Mouse (Mus musculus) olfactory bulb, adult 2 months (tissue): ENCODE data around the gene Tsen2. TPM values are rescaled to one million over a fixed set of nuclear protein-coding genes. Genes with fewer than 3 reads are reported as not detected.

Experiments used
- H3K27ac ChIP-seq: fragments of 200-500 bp; 2 replicates; pipeline ENCODE4 v1.5.1; 2012; ENCODE audit warnings: low read depth, low read length; ENCODE audit not compliant: insufficient read depth
- H3K4me1 ChIP-seq: fragments of 200-500 bp; 2 replicates; pipeline ENCODE4 v1.6.1; 2012; ENCODE audit warnings: low read length; ENCODE audit not compliant: control insufficient read depth, insufficient read depth
- H3K4me3 ChIP-seq: fragments of 200-500 bp; 2 replicates; pipeline ENCODE4 v1.5.1; 2012; ENCODE audit warnings: mild to moderate bottlenecking, low read depth, low read length, moderate library complexity; ENCODE audit not compliant: insufficient read depth
- CTCF ChIP-seq: fragments of 200-500 bp; IDR thresholded peaks from 2 replicates; pipeline ENCODE4 v1.5.1; 2012; ENCODE audit warnings: low read depth, mild to moderate bottlenecking, low read length, moderate library complexity; ENCODE audit not compliant: insufficient read depth
- POLR2A ChIP-seq: fragments of 200-500 bp; IDR thresholded peaks from 2 replicates; pipeline ENCODE4 v1.6.1; 2012; ENCODE audit warnings: mild to moderate bottlenecking, low read depth, low read length, moderate library complexity; ENCODE audit not compliant: insufficient read depth
- WGBS: fragments of 180-500 bp; shearing (Covaris S2); methylation state at CpG from one replicate; pipeline ENCODE4 v1.1.7; 2018; 5-methylcytosine and 5-hydroxymethylcytosine counted together
- polyA plus RNA-seq: library from polyadenylated mRNA; stranded (reverse); fragments of >200 nt; gene quantifications from 2 replicates; pipeline ENCODE4 v1.2.4, GENCODE M21; 2012; ENCODE audit warnings: low replicate concordance; ENCODE audit not compliant: missing spikeins, insufficient read depth, insufficient read length

Tsen2 gene
- polyA plus RNA-seq, 1 experiment = not detected

DNA sequence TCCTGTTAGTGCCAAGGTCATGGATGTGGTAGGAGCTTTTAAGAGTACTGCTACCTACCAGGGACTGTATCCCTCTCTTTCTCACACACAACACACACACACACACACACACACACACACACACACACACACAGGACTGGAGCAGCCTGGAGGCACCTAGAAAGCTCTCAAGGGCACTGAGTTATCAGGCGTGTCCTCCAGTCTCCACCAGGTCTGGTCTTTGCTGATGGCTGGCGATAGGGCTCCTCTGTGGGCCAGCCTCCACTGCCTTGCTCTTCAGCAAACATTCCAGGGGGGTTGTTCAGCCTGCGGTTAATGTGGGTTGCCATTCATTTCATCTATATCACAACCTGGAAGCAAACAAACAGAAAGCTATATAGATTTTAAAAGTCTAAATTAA is 17.0 kb upstream of the Tsen2 start:
- H3K4me1 ChIP-seq = peaks cover 11% of the 10 kb centered on the region; the same call in 1 of the 2 replicates
- TF ChIP-seq POLR2A (no peak), CTCF (no peak)
- H3K27ac ChIP-seq = no peak overlapping the region
- no peak overlapping the region for H3K4me3 ChIP-seq
- 96% methylated on average over 3 of the region's 3 CpGs for WGBS

DNA sequence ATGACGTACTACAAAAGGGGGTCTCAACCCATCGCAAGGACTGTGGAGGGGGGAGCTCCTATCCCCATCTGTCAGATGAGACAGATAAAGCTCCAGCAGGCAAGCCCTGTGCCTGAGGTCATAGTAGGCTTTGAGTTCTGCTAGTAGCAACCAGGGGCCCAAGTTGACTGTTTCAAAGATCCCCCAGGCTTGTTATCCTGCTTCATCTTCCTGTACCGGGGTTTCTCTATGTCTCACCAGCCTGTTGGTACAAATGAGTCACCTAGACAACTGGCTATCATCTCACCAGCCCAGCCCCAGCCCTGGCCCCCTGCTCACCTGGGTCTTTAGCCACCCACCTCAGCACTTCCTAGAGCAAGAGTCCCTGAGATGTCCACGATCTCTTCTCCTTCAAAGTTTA is 16.1 kb upstream of the Tsen2 start:
- 91% methylated on average over 4 of the region's 4 CpGs for WGBS
- no peak overlapping the region for H3K27ac ChIP-seq
- no peak overlapping the region for H3K4me3 ChIP-seq
- TF ChIP-seq POLR2A (no peak), CTCF (no peak)
- H3K4me1 ChIP-seq = peaks cover 6% of the 10 kb centered on the region; the same call in 1 of the 2 replicates

DNA sequence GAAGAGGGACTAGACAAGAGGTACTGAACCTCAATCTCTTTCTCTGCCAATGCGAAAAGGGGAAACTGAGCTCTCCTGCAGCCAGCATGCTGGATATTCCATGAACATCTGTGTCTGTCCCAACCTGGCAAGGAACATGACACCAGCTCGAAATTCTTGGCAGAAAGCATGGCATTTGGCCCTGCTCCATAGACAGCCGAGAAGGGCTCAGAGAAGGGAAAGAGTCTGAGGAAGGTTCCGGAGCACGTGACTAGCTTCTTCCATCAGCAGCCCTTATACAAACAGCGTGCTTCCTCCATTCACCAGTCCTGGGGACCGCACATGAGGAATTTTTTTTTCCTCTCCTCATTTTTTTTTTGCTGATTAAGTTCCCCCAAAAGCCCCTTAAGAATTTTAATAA is 9.8 kb upstream of the Tsen2 start:
- H3K27ac ChIP-seq = no peak overlapping the region
- no peak overlapping the region for H3K4me3 ChIP-seq

DNA sequence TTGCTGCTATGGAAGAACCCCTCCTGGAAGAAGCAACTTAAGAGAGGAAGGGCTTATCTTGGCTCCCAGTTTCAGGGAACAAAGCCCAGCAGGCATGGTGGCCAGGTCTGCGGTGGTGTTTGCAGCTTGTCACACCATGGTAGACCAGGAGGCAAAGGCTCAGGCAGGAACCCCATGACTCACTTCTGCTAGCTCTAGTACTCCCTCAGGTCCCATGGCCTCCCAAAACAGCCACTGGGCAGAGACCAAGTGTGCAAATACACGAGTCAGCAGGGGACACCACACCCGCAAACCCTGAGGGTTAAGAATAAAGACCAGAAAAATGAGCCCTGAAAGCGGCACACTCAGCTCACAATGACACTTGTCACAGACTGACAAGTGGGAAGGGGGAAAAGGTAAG is 8.3 kb upstream of the Tsen2 start:
- TF ChIP-seq POLR2A (no peak), CTCF (no peak)
- H3K4me1 ChIP-seq = peaks cover 3% of the 10 kb centered on the region
- no peak overlapping the region for H3K4me3 ChIP-seq
- H3K27ac ChIP-seq = no peak overlapping the region
- 69% methylated on average over 4 of the region's 4 CpGs for WGBS

More for the DNA sequence above, 9.8 kb upstream of the Tsen2 start:
- no peak for TF ChIP-seq POLR2A
- 35% methylated on average over 7 of the region's 7 CpGs for whole genome bisulfite sequencing
- H3K4me1 ChIP-seq = peaks cover 3% of the 10 kb centered on the region

DNA sequence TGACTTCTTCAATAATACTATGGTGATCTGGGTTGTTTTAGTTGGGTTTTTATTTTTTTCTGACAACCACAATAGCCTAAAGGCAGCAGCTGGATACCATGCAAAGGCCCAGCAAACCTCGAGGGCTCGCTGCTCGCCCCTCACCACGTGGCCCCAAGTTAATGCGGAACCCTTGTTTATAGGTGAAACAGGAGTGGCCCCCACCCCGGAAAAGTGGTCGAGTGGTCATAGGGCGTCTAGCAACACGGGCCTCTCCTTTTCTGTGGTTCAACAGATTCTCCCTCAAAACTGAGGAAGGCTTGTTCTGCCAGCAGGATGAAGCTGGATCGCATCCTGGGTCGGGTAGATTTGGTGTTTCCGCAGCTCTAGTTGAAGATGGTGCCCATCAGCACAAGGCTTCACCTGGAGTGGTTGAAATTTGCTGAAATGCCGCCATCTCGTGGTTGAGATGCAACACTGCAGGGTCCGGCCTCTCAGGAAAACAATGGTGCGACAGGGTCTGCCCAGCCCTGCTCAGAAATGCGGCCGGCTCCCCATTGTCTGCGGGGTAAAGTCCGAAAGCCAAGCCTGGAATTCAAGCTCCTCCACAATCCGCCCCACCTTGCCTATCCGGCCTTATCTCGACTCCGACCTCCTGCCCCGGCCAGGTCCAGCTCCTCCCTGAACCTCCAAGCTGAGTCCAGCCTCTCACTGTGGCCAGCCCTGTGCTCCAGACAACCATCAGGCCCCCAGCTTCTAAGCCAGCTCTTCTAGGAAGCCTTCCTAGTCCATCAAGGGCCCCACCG is 5.6 kb upstream of the Tsen2 start:
- Histone ChIP-seq H3K4me3 (peak overlapping the region; percentile 25), H3K27ac (no peak overlapping the region), H3K4me1 (peaks cover 3% of the 10 kb centered on the region)
- WGBS = 18% methylated on average over 26 of the region's 26 CpGs
- peak; percentile 73; the same call in 1 of the 2 replicates for TF ChIP-seq CTCF
- no peak for TF ChIP-seq POLR2A

DNA sequence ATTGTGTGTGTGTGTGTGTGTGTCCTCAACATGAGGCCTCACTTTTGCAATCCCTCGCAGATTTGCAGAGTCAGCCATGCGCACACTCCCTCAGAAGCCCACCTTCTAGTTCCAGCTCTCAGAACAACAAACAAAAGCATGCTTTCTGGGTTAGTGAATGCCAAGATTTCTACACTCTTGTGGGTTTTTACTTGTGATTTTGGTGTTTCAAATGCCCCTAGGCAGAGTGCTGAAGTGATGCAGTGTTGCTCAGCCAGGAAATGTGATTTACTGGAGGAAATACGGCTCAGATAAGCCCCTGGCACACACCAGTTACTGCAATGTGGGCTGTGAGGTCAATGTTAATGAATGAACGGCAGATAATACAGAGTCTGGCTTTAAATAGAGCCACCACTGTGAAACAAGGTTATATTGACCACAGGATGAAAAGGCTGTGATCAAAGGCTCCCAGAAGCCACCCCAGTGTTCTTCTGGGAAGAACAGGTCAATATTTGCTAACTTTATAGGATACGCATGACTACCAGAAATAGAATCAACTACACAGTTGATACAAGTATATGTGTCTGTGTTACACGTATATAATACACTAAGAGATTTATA is 2.7 kb upstream of the Tsen2 start:
- Histone ChIP-seq H3K27ac (no peak overlapping the region), H3K4me1 (peaks cover 6% of the 10 kb centered on the region), H3K4me3 (no peak overlapping the region)
- WGBS = 54% methylated on average over 6 of the region's 6 CpGs
- no peak for TF ChIP-seq POLR2A

DNA sequence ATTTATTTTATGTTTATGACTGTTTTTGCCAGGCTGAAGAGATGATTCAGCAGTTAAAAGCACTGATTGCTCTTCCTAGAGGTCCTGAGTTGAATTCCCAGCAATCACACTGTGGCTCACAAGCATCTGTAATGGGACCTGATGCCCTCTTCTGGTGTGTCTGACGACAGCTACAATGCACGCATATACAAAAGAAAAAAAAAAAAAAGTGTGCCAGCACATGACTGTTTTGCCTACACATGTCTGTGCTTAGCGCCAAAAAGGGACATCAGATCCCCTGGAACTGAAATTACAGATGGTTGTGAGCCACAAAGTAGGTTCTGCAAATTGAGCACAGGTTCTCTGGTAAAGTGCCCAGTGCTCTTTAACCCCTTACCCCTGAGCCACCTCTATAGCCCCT is 2.1 kb upstream of the Tsen2 start:
- H3K4me3 ChIP-seq = no peak overlapping the region
- 65% methylated on average over 3 of the region's 3 CpGs for WGBS
- H3K27ac ChIP-seq = no peak overlapping the region
- no peak for TF ChIP-seq POLR2A
- TF ChIP-seq CTCF = no peak
- peaks cover 6% of the 10 kb centered on the region for H3K4me1 ChIP-seq

DNA sequence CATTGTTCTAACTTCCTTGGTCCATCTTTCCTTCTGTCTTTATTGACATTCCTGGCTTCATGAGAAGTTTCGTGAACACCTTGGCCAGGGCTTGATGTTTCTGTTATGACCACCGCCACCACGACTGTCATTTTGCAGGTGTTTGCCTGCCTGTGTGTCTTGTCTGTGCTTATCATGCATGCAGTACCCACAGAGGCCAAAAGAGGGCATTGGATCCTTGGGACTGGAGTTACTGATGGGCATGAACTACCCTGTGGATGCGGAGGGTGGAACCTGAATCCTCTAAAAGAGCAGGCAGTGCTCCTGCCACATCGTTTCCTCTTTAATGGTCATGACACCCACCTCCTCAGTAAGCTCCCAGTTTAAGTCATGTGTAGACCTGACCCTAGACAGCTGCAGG is 1.8 kb downstream of the Tsen2 start:
- Histone ChIP-seq H3K4me1 (0 out of 2 replicates have a peak, but pooled peaks cover 2% of the 10 kb centered on the region), H3K27ac (no peak overlapping the region), H3K4me3 (no peak overlapping the region)
- 82% methylated on average over 5 of the region's 5 CpGs for WGBS
- TF ChIP-seq POLR2A (no peak), CTCF (no peak)

DNA sequence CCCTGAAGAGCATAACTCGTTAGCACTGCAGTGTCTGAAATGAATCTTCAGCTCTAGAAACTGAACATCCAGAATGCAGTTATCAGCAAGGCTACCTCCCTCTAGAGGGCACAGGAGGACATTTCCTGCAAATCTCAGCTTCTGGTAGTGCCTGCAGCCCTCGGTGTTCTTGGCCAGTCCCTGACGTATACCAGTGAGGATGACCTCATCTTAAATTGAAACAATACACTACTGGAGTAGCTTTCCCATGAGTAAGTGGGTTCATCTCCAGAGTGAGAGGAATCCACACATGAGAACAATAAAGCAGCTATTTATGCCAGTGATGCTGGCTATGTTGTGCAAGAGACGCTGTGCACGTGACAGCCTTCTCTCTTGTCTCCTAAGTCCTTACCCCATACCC is 11.0 kb downstream of the Tsen2 start:
- Histone ChIP-seq H3K27ac (no peak overlapping the region), H3K4me3 (no peak overlapping the region), H3K4me1 (no peaks in the 10 kb centered on the region)
- WGBS = 63% methylated on average over 5 of the region's 5 CpGs
- TF ChIP-seq CTCF (no peak), POLR2A (no peak)
